Mouse (Mus musculus): ENCODE data around the gene Gm5108. TPM values are rescaled to one million over a fixed set of nuclear protein-coding genes. Genes with fewer than 3 reads are reported as not detected.
A peak's percentile ranks its signal among the peaks of the same experiment; 100 is the strongest.

The Gm5108 gene
- total and polyA plus RNA-seq, 2 experiments, result not detected

DNA sequence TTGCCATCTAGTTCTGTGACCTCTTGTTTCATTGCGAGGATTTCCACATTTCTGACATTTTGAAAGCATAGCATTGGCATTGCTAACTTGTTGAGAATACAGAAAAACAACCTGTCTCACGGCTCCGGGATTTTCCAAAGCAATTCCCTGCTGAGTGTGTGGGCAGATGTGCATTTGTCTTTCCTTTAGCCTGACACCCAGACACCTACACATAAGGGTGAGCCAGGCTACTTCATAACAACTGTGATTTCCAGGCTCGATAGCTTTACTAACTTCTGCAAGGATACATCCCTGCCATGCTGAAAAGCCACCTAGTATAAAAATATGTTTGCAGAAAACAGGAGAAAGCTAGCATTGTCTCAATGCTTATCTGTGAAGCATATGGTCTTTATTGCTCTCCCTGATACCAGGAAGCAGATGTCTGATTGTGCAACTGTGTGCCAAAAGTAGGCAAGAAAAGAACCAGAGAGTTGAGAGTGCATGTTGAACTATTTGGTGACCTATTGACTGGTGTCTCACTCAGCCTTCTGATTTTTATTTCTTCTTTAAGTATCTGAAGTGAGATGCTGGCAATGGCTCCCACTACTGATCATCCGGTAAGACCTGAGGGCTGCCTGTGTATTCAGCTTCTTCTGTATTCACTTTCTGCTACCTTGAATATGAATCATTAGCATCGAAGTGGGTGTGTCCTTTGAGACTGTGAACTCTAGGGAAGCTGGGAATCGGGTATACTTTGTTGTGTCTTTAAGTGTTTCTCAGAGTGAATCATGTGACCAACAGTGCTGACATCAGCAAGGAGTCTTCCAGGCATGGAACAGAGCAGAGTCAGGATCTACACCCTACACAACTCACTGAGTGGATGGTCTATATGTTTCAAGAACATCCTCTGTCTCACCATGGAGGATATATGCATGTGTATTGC lies 20.5 kb downstream of the Gm5108 start:
- no peaks in the 10 kb centered on the region for H3K79me2 ChIP-seq (ENCODE audit: control insufficient read depth, insufficient read depth, low read length)
- 74% methylated on average over 7 of the region's 7 CpGs for WGBS

DNA sequence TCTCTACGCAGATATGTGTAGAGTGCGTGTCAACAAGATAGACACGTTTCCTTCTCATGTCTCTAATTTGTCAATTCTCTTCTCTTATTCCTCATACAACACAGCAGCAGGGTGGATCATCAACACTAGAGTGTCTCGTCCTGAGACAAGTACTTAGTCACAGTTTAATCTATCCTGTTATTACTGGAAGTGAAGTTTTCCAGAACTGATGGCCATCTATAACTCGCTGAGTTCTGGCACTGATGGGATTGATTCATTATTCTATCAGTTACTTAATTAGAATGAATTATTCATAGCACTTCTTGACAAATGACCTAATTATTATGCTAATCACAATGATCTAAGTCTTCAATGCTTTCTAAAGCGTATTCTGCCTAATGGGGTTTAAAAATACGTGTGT lies 28.1 kb downstream of the Gm5108 start:
- Histone ChIP-seq H3K9ac (ENCODE audit: low read depth, low read length) (no peak overlapping the region), H3K27ac (replicated peaks; ENCODE audit: insufficient read depth, low read depth, low read length) (no peak overlapping the region), H3K27me3 (ENCODE audit: control insufficient read depth, insufficient read depth, low read length) (no peaks in the 10 kb centered on the region), H3K36me3 (ENCODE audit: control insufficient read depth, insufficient read depth, low read length) (no peaks in the 10 kb centered on the region), H3K79me2 (ENCODE audit: control insufficient read depth, insufficient read depth, low read length) (no peaks in the 10 kb centered on the region), H3K4me1 (ENCODE audit: control insufficient read depth, insufficient read depth, low read length) (no peaks in the 10 kb centered on the region), H3K4me3 (ENCODE audit: insufficient read depth, low read depth, low read length) (no peak overlapping the region)
- 76% methylated on average over 7 of the region's 7 CpGs for WGBS
- TF ChIP-seq CTCF (IDR thresholded peaks at IDR 0.05; ENCODE audit: low read depth, low read length), result no peak
- no peak for TF ChIP-seq POLR2A (IDR thresholded peaks at IDR 0.05; ENCODE audit: extremely low read depth, insufficient read depth, low read length)
- DNase-seq (ENCODE audit: extremely low read depth, low read depth, low spot score), result no peak

More for the DNA sequence above, 20.5 kb downstream of the Gm5108 start:
- DNase-seq (ENCODE audit: extremely low read depth, low read depth, low spot score), result no peak
- Histone ChIP-seq H3K9ac (ENCODE audit: low read depth, low read length) (no peak overlapping the region), H3K4me1 (ENCODE audit: control insufficient read depth, insufficient read depth, low read length) (no peaks in the 10 kb centered on the region), H3K27ac (replicated peaks; ENCODE audit: insufficient read depth, low read depth, low read length) (no peak overlapping the region), H3K27me3 (ENCODE audit: control insufficient read depth, insufficient read depth, low read length) (0 out of 2 replicates have a peak, but pooled peaks cover 3% of the 10 kb centered on the region), H3K4me3 (ENCODE audit: insufficient read depth, low read depth, low read length) (no peak overlapping the region), H3K36me3 (ENCODE audit: control insufficient read depth, insufficient read depth, low read length) (no peaks in the 10 kb centered on the region)
- TF ChIP-seq CTCF (IDR thresholded peaks at IDR 0.05; ENCODE audit: low read depth, low read length) (no peak), POLR2A (IDR thresholded peaks at IDR 0.05; ENCODE audit: extremely low read depth, insufficient read depth, low read length) (no peak)

- no peak for TF ChIP-seq POLR2A (IDR thresholded peaks at IDR 0.05; ENCODE audit: extremely low read depth, insufficient read depth, low read length)
- TF ChIP-seq CTCF (IDR thresholded peaks at IDR 0.05; ENCODE audit: low read depth, low read length), result no peak
- H3K4me1 ChIP-seq (ENCODE audit: control insufficient read depth, insufficient read depth, low read length), result no peaks in the 10 kb centered on the region
- no peaks in the 10 kb centered on the region for H3K36me3 ChIP-seq (ENCODE audit: control insufficient read depth, insufficient read depth, low read length)
- no peak for DNase-seq (ENCODE audit: extremely low read depth, low read depth, low spot score)
- no peak overlapping the region for H3K4me3 ChIP-seq (ENCODE audit: insufficient read depth, low read depth, low read length)
- 62% methylated on average over 3 of the region's 3 CpGs for WGBS
- H3K9ac ChIP-seq (ENCODE audit: low read depth, low read length), result no peak overlapping the region
- peaks cover 2% of the 10 kb centered on the region; the same call in 1 of the 2 replicates for H3K27me3 ChIP-seq (ENCODE audit: control insufficient read depth, insufficient read depth, low read length)
- no peak overlapping the region for H3K27ac ChIP-seq (replicated peaks; ENCODE audit: insufficient read depth, low read depth, low read length)
- no peaks in the 10 kb centered on the region for H3K79me2 ChIP-seq (ENCODE audit: control insufficient read depth, insufficient read depth, low read length)
Measured at GRCm38 (mm10) chr5:67981946-67982526, 40.6 kb downstream of the Gm5108 start.

GRCm38 (mm10) chr5:67990426-67990825 lies 49.0 kb downstream of the Gm5108 start:
- Histone ChIP-seq H3K27me3 (ENCODE audit: control insufficient read depth, insufficient read depth, low read length) (peaks cover 4% of the 10 kb centered on the region; the same call in 1 of the 2 replicates), H3K4me3 (ENCODE audit: insufficient read depth, low read depth, low read length) (no peak overlapping the region), H3K9ac (ENCODE audit: low read depth, low read length) (no peak overlapping the region), H3K27ac (replicated peaks; ENCODE audit: insufficient read depth, low read depth, low read length) (no peak overlapping the region), H3K36me3 (ENCODE audit: control insufficient read depth, insufficient read depth, low read length) (no peaks in the 10 kb centered on the region), H3K79me2 (ENCODE audit: control insufficient read depth, insufficient read depth, low read length) (no peaks in the 10 kb centered on the region), H3K4me1 (ENCODE audit: control insufficient read depth, insufficient read depth, low read length) (no peaks in the 10 kb centered on the region; the same call in 1 of the 2 replicates)
- TF ChIP-seq CTCF (IDR thresholded peaks at IDR 0.05; ENCODE audit: low read depth, low read length) (no peak), POLR2A (IDR thresholded peaks at IDR 0.05; ENCODE audit: extremely low read depth, insufficient read depth, low read length) (no peak)
- DNase-seq (ENCODE audit: extremely low read depth, low read depth, low spot score), result peak; percentile 98

DNA sequence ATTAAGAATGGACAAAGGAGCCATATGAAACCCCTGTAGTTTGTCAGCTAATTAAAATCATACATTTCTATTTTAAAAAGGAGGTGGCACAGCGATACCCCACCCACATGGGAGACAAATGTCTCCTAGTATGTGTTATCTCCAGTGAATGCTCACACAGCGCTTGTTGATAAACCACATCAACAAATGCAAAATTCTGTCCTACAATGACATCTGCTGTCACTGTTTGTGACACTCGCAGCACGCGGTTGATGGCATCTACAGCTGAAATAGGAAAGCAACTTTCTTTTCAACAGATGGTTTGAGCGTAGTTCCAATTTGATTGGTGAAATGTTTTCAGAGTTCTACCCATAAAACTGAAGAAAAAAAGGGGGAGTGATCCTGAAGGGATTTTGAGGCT lies 61.1 kb downstream of the Gm5108 start:
- H3K36me3 ChIP-seq (ENCODE audit: control insufficient read depth, insufficient read depth, low read length), result no peaks in the 10 kb centered on the region
- 92% methylated on average over 6 of the region's 6 CpGs for WGBS

More for the DNA sequence above, 61.1 kb downstream of the Gm5108 start:
- H3K27ac ChIP-seq (replicated peaks; ENCODE audit: insufficient read depth, low read depth, low read length), result no peak overlapping the region
- H3K27me3 ChIP-seq (ENCODE audit: control insufficient read depth, insufficient read depth, low read length), result peaks cover 5% of the 10 kb centered on the region; the same call in 1 of the 2 replicates
- TF ChIP-seq CTCF (IDR thresholded peaks at IDR 0.05; ENCODE audit: low read depth, low read length), result no peak
- TF ChIP-seq POLR2A (IDR thresholded peaks at IDR 0.05; ENCODE audit: extremely low read depth, insufficient read depth, low read length), result no peak
- no peak for DNase-seq (ENCODE audit: extremely low read depth, low read depth, low spot score)
- H3K4me1 ChIP-seq (ENCODE audit: control insufficient read depth, insufficient read depth, low read length), result no peaks in the 10 kb centered on the region
- H3K4me3 ChIP-seq (ENCODE audit: insufficient read depth, low read depth, low read length), result no peak overlapping the region
- no peak overlapping the region for H3K9ac ChIP-seq (ENCODE audit: low read depth, low read length)
- no peaks in the 10 kb centered on the region for H3K79me2 ChIP-seq (ENCODE audit: control insufficient read depth, insufficient read depth, low read length)
